Mouse (Mus musculus) CH12.LX (cell line): ENCODE results near the gene Rbm47. TPM values are rescaled to one million over a fixed set of nuclear protein-coding genes. Genes with fewer than 3 reads are reported as not detected.

Experiments
- DNase-seq: peaks from one replicate; pipeline ENCODE4 v3.0.0-alpha.2; 2013; ENCODE audit errors: extremely low read depth
- H3K27ac ChIP-seq: 2 replicates; pipeline ENCODE4 v1.5.1; 2012; ENCODE audit warnings: low read depth, mild to moderate bottlenecking, control low read depth, moderate library complexity; ENCODE audit not compliant: insufficient read depth
- H3K27me3 ChIP-seq: replicated peaks from 2 replicates; pipeline ENCODE3; 2012; ENCODE audit warnings: inconsistent platforms
- H3K36me3 ChIP-seq, 2 experiments: replicated peaks in 1 of 2; 2 replicates each; pipeline versions ENCODE3 to v1.6.1; 2012; ENCODE audit warnings: inconsistent platforms in 1 of 2, low read length in 1 of 2, mild to moderate bottlenecking in 1 of 2, mixed read lengths in 1 of 2, moderate library complexity in 1 of 2; ENCODE audit not compliant: control insufficient read depth in 1 of 2, insufficient read depth in 1 of 2
- H3K4me1 ChIP-seq, 2 experiments: 2 replicates each; pipeline ENCODE4 v1.6.1; 2012; ENCODE audit warnings: inconsistent platforms in 1 of 2, moderate library complexity in 1 of 2; ENCODE audit not compliant: insufficient read depth in 2 of 2, control insufficient read depth in 1 of 2
- H3K4me2 ChIP-seq: 2 replicates; pipeline ENCODE4 v1.6.1; 2012; ENCODE audit warnings: low read depth, mild to moderate bottlenecking, control low read depth; ENCODE audit not compliant: poor library complexity, insufficient read depth, severe bottlenecking
- H3K4me3 ChIP-seq, 3 experiments: fragments of 150-350 bp in 1 of 3; sonication (generic) in 1 of 3; replicated peaks in 1 of 3; 2 replicates each; pipeline versions ENCODE3 to v1.5.1; 2011 to 2012; ENCODE audit warnings: low read depth in 2 of 3, low read length in 2 of 3, mild to moderate bottlenecking in 2 of 3, moderate library complexity in 2 of 3, control low read depth in 1 of 3, improper control_type of control experiment in 1 of 3, inconsistent platforms in 1 of 3, mixed read lengths in 1 of 3; ENCODE audit not compliant: poor library complexity in 1 of 3
- H3K79me2 ChIP-seq: replicated peaks from 2 replicates; pipeline ENCODE4 v1.6.1; 2012; ENCODE audit warnings: mild to moderate bottlenecking, moderate library complexity; ENCODE audit not compliant: control insufficient read depth, poor library complexity, insufficient read depth, severe bottlenecking; ENCODE audit errors: extremely low read depth
- H3K9ac ChIP-seq: 2 replicates; pipeline ENCODE4 v1.6.1; 2012; ENCODE audit warnings: low read depth, mild to moderate bottlenecking, control low read depth, moderate library complexity; ENCODE audit not compliant: insufficient read depth
- H3K9me3 ChIP-seq: replicated peaks from 2 replicates; pipeline ENCODE3; 2012; ENCODE audit warnings: low read length, inconsistent platforms, mixed read lengths
- CHD1 ChIP-seq: IDR thresholded peaks from 2 replicates; pipeline ENCODE4 v1.6.1; 2012; ENCODE audit warnings: low read depth, low read length, improper control_type of control experiment, inconsistent platforms
- CTCF ChIP-seq, 2 experiments: IDR thresholded peaks in 1 of 2; conservative IDR thresholded peaks in 1 of 2; 2 replicates each; pipeline ENCODE4 v1.5.1; 2011 to 2012; ENCODE audit warnings: low read depth in 2 of 2, low read length in 2 of 2, improper control_type of control experiment in 1 of 2, inconsistent platforms in 1 of 2, mild to moderate bottlenecking in 1 of 2, moderate library complexity in 1 of 2
- EP300 ChIP-seq: IDR thresholded peaks from 2 replicates; pipeline ENCODE4 v1.6.1; 2011; ENCODE audit warnings: low read length, improper control_type of control experiment
- ETS1 ChIP-seq: conservative IDR thresholded peaks from 2 replicates; pipeline ENCODE4 v1.6.1; 2012; ENCODE audit warnings: low read depth, mild to moderate bottlenecking, inconsistent platforms, low read length, improper control_type of control experiment, moderate library complexity
- KAT2A ChIP-seq: IDR thresholded peaks from 2 replicates; pipeline ENCODE4 v1.6.1; 2012; ENCODE audit warnings: low read length, improper control_type of control experiment, inconsistent platforms; ENCODE audit not compliant: insufficient replicate concordance
- MAX ChIP-seq: IDR thresholded peaks from 2 replicates; pipeline ENCODE4 v1.6.1; 2011; ENCODE audit warnings: low read length, improper control_type of control experiment
- MEF2A ChIP-seq: IDR thresholded peaks from 2 replicates; pipeline ENCODE4 v1.6.1; 2014; ENCODE audit warnings: low read depth, mild to moderate bottlenecking, inconsistent platforms, low read length, improper control_type of control experiment, borderline replicate concordance
- MXI1 ChIP-seq: IDR thresholded peaks from 2 replicates; pipeline ENCODE4 v1.6.1; 2011; ENCODE audit warnings: mild to moderate bottlenecking, low read depth, low read length, improper control_type of control experiment
- MYC ChIP-seq: IDR thresholded peaks from 2 replicates; pipeline ENCODE4 v1.6.1; 2011; ENCODE audit warnings: low read depth, mild to moderate bottlenecking, improper control_type of control experiment, low read length
- NRF1 ChIP-seq: IDR thresholded peaks from 2 replicates; pipeline ENCODE4 v1.6.1; 2014; ENCODE audit warnings: low read depth, mild to moderate bottlenecking, inconsistent platforms, low read length, improper control_type of control experiment, moderate library complexity
- PAX5 ChIP-seq: IDR thresholded peaks from 2 replicates; pipeline ENCODE4 v1.6.1; 2012; ENCODE audit warnings: low read length, inconsistent platforms, mixed read lengths
- RAD21 ChIP-seq: IDR thresholded peaks from 2 replicates; pipeline ENCODE4 v1.6.1; 2011; ENCODE audit warnings: low read depth, mild to moderate bottlenecking, low read length, improper control_type of control experiment, moderate library complexity
- SMC3 ChIP-seq: IDR thresholded peaks from 2 replicates; pipeline ENCODE4 v1.6.1; 2011; ENCODE audit warnings: low read depth, low read length, improper control_type of control experiment
- TBP ChIP-seq: conservative IDR thresholded peaks from 2 replicates; pipeline ENCODE4 v1.6.1; 2011; ENCODE audit warnings: low read depth, low read length, improper control_type of control experiment
- TCF12 ChIP-seq: IDR thresholded peaks from 2 replicates; pipeline ENCODE4 v1.6.1; 2014; ENCODE audit warnings: low read depth, mild to moderate bottlenecking, inconsistent platforms, low read length, improper control_type of control experiment
- USF1 ChIP-seq: IDR thresholded peaks from 2 replicates; pipeline ENCODE4 v1.6.1; 2014; ENCODE audit warnings: low read depth, mild to moderate bottlenecking, inconsistent platforms, low read length, improper control_type of control experiment
- USF2 ChIP-seq: conservative IDR thresholded peaks from 2 replicates; pipeline ENCODE4 v1.6.1; 2011; ENCODE audit warnings: low read depth, low read length, improper control_type of control experiment
- ZMIZ1 ChIP-seq: IDR thresholded peaks from 2 replicates; pipeline ENCODE4 v1.6.1; 2012; ENCODE audit warnings: low read depth, mild to moderate bottlenecking, inconsistent platforms, low read length, improper control_type of control experiment
- ZNF384 ChIP-seq: IDR thresholded peaks from 2 replicates; pipeline ENCODE4 v1.6.1; 2012; ENCODE audit warnings: low read depth, low read length, improper control_type of control experiment, inconsistent platforms
- dilution Hi-C: fragments of 300-500 bp; cut with MboI; formaldehyde crosslinking; loops from 2 replicates; pipeline ENCODE4 v1.14.3; 2020; ENCODE audit warnings: low sequenced_read_pairs; ENCODE audit not compliant: extremely low pct_unique_long_range_greater_than_20kb, extremely low pct_ligation_motif_present
- in situ Hi-C: fragments of 300-500 bp; cut with MboI; formaldehyde crosslinking; loops from 3 replicates; pipeline ENCODE4 v1.14.3; 2019; ENCODE audit warnings: low sequenced_read_pairs, low pct_ligation_motif_present, low pct_unique_long_range_greater_than_20kb, mixed read lengths
- polyA plus RNA-seq: library from polyadenylated mRNA; unstranded; fragments of >175 nt; gene quantifications from 2 replicates; pipeline ENCODE4 v1.2.1, GENCODE M21; 2012; ENCODE audit warnings: low read depth; ENCODE audit not compliant: insufficient read length
- total RNA-seq, 2 experiments: library from RNA; depleted of rRNA; stranded (reverse); fragments of 300-350 nt in 1 of 2; fragments of >200 nt in 1 of 2; gene quantifications; 2 replicates each; pipeline ENCODE4 v1.2.3; 2012 to 2014

The Rbm47 gene
- total and polyA plus RNA-seq, 3 experiments: 0.08 to 9.2 (median 1.1) TPM

GRCm38 (mm10) chr5:66134578-66134977 is 38.3 kb downstream of the Rbm47 start:
- no peak overlapping the region for H3K4me2 ChIP-seq
- TF ChIP-seq TBP: no peak
- no peak for TF ChIP-seq MEF2A
- no peak; the same call in 1 of the 2 replicates for TF ChIP-seq SMC3
- no peak for TF ChIP-seq MAX
- no peak for TF ChIP-seq ZNF384
- TF ChIP-seq USF1: no peak
- no peak for TF ChIP-seq KAT2A
- TF ChIP-seq MXI1: no peak
- no peak for TF ChIP-seq PAX5
- no peak for TF ChIP-seq TCF12
- peak in 1 of 2 experiments; percentile 30; a peak in 1 of 4 replicates for TF ChIP-seq CTCF (conservative IDR thresholded peaks at IDR 0.05 in 1 of 2, IDR thresholded peaks at IDR 0.05 in 1 of 2; ENCODE audit: low read depth in 2 of 2, low read length in 2 of 2)
- TF ChIP-seq MYC: no peak
- no peak for TF ChIP-seq CHD1
- no peak for TF ChIP-seq ETS1
- TF ChIP-seq RAD21: peak; percentile 7
- no peak for TF ChIP-seq ZMIZ1
- TF ChIP-seq USF2: no peak
- no peak for TF ChIP-seq EP300
- no peak for DNase-seq
- in situ Hi-C loops: no loop called here
- peaks cover 3% of the 10 kb centered on the region for H3K79me2 ChIP-seq
- H3K9me3 ChIP-seq: peaks cover 3% of the 10 kb centered on the region
- no peak overlapping the region for H3K4me3 ChIP-seq
- no peak overlapping the region for H3K9ac ChIP-seq
- H3K27me3 ChIP-seq: no peaks in the 10 kb centered on the region
- peaks cover 7 to 36% of the 10 kb centered on the region in 2 experiments; a peak in 3 of 4 replicates for H3K4me1 ChIP-seq
- peaks cover 0 to 4% of the 10 kb centered on the region in 2 experiments for H3K36me3 ChIP-seq
- dilution Hi-C loops: no loop called here
- no peak overlapping the region for H3K27ac ChIP-seq

GRCm38 (mm10) chr5:66128948-66129347 is 44.0 kb downstream of the Rbm47 start:
- peaks cover 0 to 4% of the 10 kb centered on the region in 2 experiments for H3K36me3 ChIP-seq
- peaks cover 2 to 10% of the 10 kb centered on the region in 2 experiments; a peak in 2 of 4 replicates for H3K4me1 ChIP-seq
- DNase-seq: no peak
- H3K4me2 ChIP-seq: no peak overlapping the region
- no peak for TF ChIP-seq NRF1
- no peak overlapping the region for H3K9ac ChIP-seq
- in situ Hi-C loops (no loop called here), dilution Hi-C loops (no loop called here)
- H3K9me3 ChIP-seq: peaks cover 3% of the 10 kb centered on the region
- no peak overlapping the region for H3K27ac ChIP-seq
- H3K79me2 ChIP-seq: no peaks in the 10 kb centered on the region; the same call in 1 of the 2 replicates
- H3K27me3 ChIP-seq: no peaks in the 10 kb centered on the region
- H3K4me3 ChIP-seq: no peak overlapping the region
